Mouse (Mus musculus) hindbrain, postnatal 0 days (tissue): ENCODE results near the gene Zfand3. TPM values are rescaled to one million over a fixed set of nuclear protein-coding genes. Genes with fewer than 3 reads are reported as not detected.

Experiments
- ATAC-seq: fragments of 200-750 bp; cut with Nextera tagmentation; 2 replicates; pipeline ENCODE4 v1.8.0; 2017; ENCODE audit warnings: mild to moderate bottlenecking, moderate TSS enrichment, moderate library complexity
- DNase-seq: peaks from one replicate; pipeline ENCODE4 v3.0.0-alpha.2; 2015; ENCODE audit warnings: low spot score
- H3K27ac ChIP-seq: fragments of 300-500 bp; sonication (generic); 2 replicates; pipeline ENCODE4 v1.5.1; 2014; ENCODE audit warnings: mild to moderate bottlenecking
- H3K27me3 ChIP-seq: fragments of 300-500 bp; sonication (generic); 2 replicates; pipeline ENCODE4 v1.6.1; 2014; ENCODE audit warnings: low read length, mixed read lengths; ENCODE audit not compliant: insufficient read depth
- H3K36me3 ChIP-seq: fragments of 300-500 bp; sonication (generic); 2 replicates; pipeline ENCODE4 v1.6.1; 2014; ENCODE audit warnings: low read length, mixed read lengths; ENCODE audit not compliant: insufficient read depth
- H3K4me1 ChIP-seq: fragments of 300-500 bp; sonication (generic); 2 replicates; pipeline ENCODE4 v1.6.1; 2014; ENCODE audit warnings: antibody characterized with exemption, low read length, mixed read lengths; ENCODE audit not compliant: insufficient read depth
- H3K4me2 ChIP-seq: fragments of 300-500 bp; sonication (generic); 2 replicates; pipeline ENCODE4 v1.6.1; 2014; ENCODE audit warnings: low read depth, mild to moderate bottlenecking, low read length, moderate library complexity, mixed read lengths
- H3K4me3 ChIP-seq: fragments of 300-500 bp; sonication (generic); 2 replicates; pipeline ENCODE4 v1.5.1; 2014; ENCODE audit warnings: low read length
- H3K9ac ChIP-seq: fragments of 300-500 bp; sonication (generic); replicated peaks from 2 replicates; pipeline ENCODE4 v1.6.1; 2014; ENCODE audit warnings: mild to moderate bottlenecking, low read length, moderate library complexity, mixed read lengths
- H3K9me3 ChIP-seq: fragments of 300-500 bp; sonication (generic); 2 replicates; pipeline ENCODE4 v1.6.1; 2016; ENCODE audit warnings: low read length, mixed read lengths
- CTCF ChIP-seq: IDR thresholded peaks from 2 replicates; pipeline ENCODE4 v1.5.1; 2016; ENCODE audit warnings: antibody characterized with exemption, control low read depth, low read depth
- WGBS: fragments of 180-500 bp; shearing (Covaris S2); extraction: QIAGEN DNeasy Blood & Tissue Kit; methylation state at CpG from one replicate; pipeline ENCODE4 v1.1.7; 2014; 5-methylcytosine and 5-hydroxymethylcytosine counted together
- polyA plus RNA-seq: library from polyadenylated mRNA; unstranded; fragments of >200 nt; fragmentation: Nextera tagmentation; extraction: Ambion mirVana; gene quantifications from 2 replicates; pipeline ENCODE4 v1.2.1, GENCODE M21; 2015
- total RNA-seq: library from RNA; depleted of rRNA; stranded (reverse); fragments of >200 nt; gene quantifications from 2 replicates; pipeline ENCODE4 v1.2.3, GENCODE M21; 2014

Gene Zfand3
- total and polyA plus RNA-seq, 2 experiments from 2014 or later = 50.6 to 84.5 TPM

GRCm38 (mm10) chr17:30111556-30111955 is 107.0 kb downstream of the Zfand3 start:
- Histone ChIP-seq H3K9ac (no peak overlapping the region), H3K36me3 (no peaks in the 10 kb centered on the region), H3K4me2 (no peak overlapping the region), H3K27ac (no peak overlapping the region), H3K4me3 (no peak overlapping the region), H3K9me3 (no peaks in the 10 kb centered on the region), H3K27me3 (no peaks in the 10 kb centered on the region), H3K4me1 (peaks cover 4% of the 10 kb centered on the region; the same call in 1 of the 2 replicates)
- ATAC-seq = no peak
- 71% methylated on average over 5 of the region's 5 CpGs for WGBS
- no peak for TF ChIP-seq CTCF
- no peak for DNase-seq

GRCm38 (mm10) chr17:30112080-30112479 is 107.5 kb downstream of the Zfand3 start:
- Histone ChIP-seq H3K4me1 (peaks cover 4% of the 10 kb centered on the region; the same call in 1 of the 2 replicates), H3K9me3 (no peaks in the 10 kb centered on the region), H3K27ac (no peak overlapping the region), H3K27me3 (no peaks in the 10 kb centered on the region), H3K4me3 (no peak overlapping the region), H3K36me3 (no peaks in the 10 kb centered on the region), H3K9ac (no peak overlapping the region), H3K4me2 (no peak overlapping the region)
- no peak for ATAC-seq
- no peak for TF ChIP-seq CTCF
- no peak for DNase-seq
- 71% methylated on average over 4 of the region's 4 CpGs for WGBS

- H3K4me1 ChIP-seq = peaks cover 4% of the 10 kb centered on the region; the same call in 1 of the 2 replicates
- H3K36me3 ChIP-seq = no peaks in the 10 kb centered on the region
- no peak for TF ChIP-seq CTCF
- no peak overlapping the region for H3K9ac ChIP-seq
- H3K4me3 ChIP-seq = no peak overlapping the region
- no peak overlapping the region for H3K4me2 ChIP-seq
- no peaks in the 10 kb centered on the region for H3K27me3 ChIP-seq
- no peaks in the 10 kb centered on the region for H3K9me3 ChIP-seq
- ATAC-seq (no peak), DNase-seq (no peak)
- 81% methylated on average over 7 of the region's 7 CpGs for WGBS
- no peak overlapping the region for H3K27ac ChIP-seq
Measured at GRCm38 (mm10) chr17:30112555-30113305, 108.2 kb downstream of the Zfand3 start.

- 88% methylated on average over 3 of the region's 3 CpGs for WGBS
- TF ChIP-seq CTCF = peak; percentile 47
- Histone ChIP-seq H3K4me3 (no peak overlapping the region), H3K4me1 (peaks cover 4% of the 10 kb centered on the region; the same call in 1 of the 2 replicates), H3K4me2 (no peak overlapping the region), H3K27ac (no peak overlapping the region), H3K9me3 (no peaks in the 10 kb centered on the region), H3K9ac (no peak overlapping the region), H3K36me3 (no peaks in the 10 kb centered on the region), H3K27me3 (no peaks in the 10 kb centered on the region)
- ATAC-seq (no peak), DNase-seq (no peak)
Measured at GRCm38 (mm10) chr17:30114761-30115160, 110.2 kb downstream of the Zfand3 start.

GRCm38 (mm10) chr17:30116226-30116625 is 111.7 kb downstream of the Zfand3 start:
- peak; percentile 63 for DNase-seq
- peaks cover 4% of the 10 kb centered on the region; the same call in 1 of the 2 replicates for H3K4me1 ChIP-seq

GRCm38 (mm10) chr17:30118036-30118435 is 113.5 kb downstream of the Zfand3 start:
- Histone ChIP-seq H3K9ac (no peak overlapping the region), H3K36me3 (no peaks in the 10 kb centered on the region), H3K4me3 (no peak overlapping the region), H3K4me1 (no peaks in the 10 kb centered on the region), H3K9me3 (no peaks in the 10 kb centered on the region), H3K27me3 (no peaks in the 10 kb centered on the region), H3K27ac (no peak overlapping the region), H3K4me2 (no peak overlapping the region)
- WGBS = 69% methylated on average over 5 of the region's 5 CpGs
- no peak for ATAC-seq
- no peak for DNase-seq
- TF ChIP-seq CTCF = no peak

More at GRCm38 (mm10) chr17:30116226-30116625, 111.7 kb downstream of the Zfand3 start:
- WGBS = 68% methylated on average over 5 of the region's 5 CpGs
- no peak overlapping the region for H3K4me3 ChIP-seq
- no peak overlapping the region for H3K4me2 ChIP-seq
- TF ChIP-seq CTCF = peak; percentile 40; the same call in 1 of the 2 replicates
- H3K27ac ChIP-seq = peak overlapping the region; percentile 51
- no peaks in the 10 kb centered on the region for H3K36me3 ChIP-seq
- no peak overlapping the region for H3K9ac ChIP-seq
- H3K27me3 ChIP-seq = no peaks in the 10 kb centered on the region
- peak; percentile 93 for ATAC-seq
- H3K9me3 ChIP-seq = no peaks in the 10 kb centered on the region

- 97% methylated on average over 3 of the region's 3 CpGs for WGBS
- no peak overlapping the region for H3K4me3 ChIP-seq
- DNase-seq (no peak), ATAC-seq (no peak)
- no peak overlapping the region for H3K4me2 ChIP-seq
- H3K9ac ChIP-seq = no peak overlapping the region
- no peaks in the 10 kb centered on the region for H3K36me3 ChIP-seq
- no peak for TF ChIP-seq CTCF
- H3K27me3 ChIP-seq = no peaks in the 10 kb centered on the region
- no peaks in the 10 kb centered on the region for H3K4me1 ChIP-seq
- H3K9me3 ChIP-seq = no peaks in the 10 kb centered on the region
- no peak overlapping the region for H3K27ac ChIP-seq
Measured at GRCm38 (mm10) chr17:30122278-30122677, 117.7 kb downstream of the Zfand3 start.
